21 mouse cellular contexts compared by ENCODE assay signal in the genomic region with DNA sequence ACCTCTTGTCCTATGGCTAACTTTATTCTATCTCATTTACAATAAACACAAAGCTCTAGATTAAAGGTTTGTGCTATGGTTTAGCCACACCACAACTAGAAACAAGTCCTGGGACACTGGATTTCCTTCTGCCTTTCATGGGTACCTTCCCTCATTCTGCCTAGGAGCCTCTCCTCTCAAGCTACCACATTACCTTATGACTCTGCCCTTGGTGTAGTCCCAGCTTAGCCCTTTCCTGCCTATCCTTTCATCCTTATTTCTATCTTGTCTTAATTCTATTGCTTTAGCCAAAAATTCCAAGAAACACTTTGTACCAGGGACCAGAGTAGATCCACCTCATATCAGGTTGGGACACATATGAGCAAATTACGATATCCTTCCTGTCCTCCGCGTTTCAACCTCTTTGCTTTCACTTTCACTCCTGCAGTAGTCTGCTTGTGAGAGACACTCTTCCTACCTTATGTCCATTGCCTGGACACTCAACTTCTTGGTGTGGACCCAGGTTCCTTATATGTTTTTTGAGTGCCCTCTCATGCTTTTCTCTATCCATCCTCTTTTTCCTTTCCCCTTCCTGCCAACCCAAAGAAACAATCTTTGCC.
DNase-seq lines count a peak whose midpoint lies in the region; ATAC-seq lines count a peak whose summit lies in the region.
"Had no signal": no experiment of that assay in that cellular context is flagged by ENCODE, and none has a peak within 500 bp of the region (broad histone marks: within the 10 kb centered on the region; RNA-seq: fewer than 3 reads in every experiment).

No protein-coding gene starts in this region.

- H3K36me3 ChIP-seq in megakaryocyte, embryonic 14.5 days (replicated peaks; ENCODE audit: low read length) = no peaks in the 10 kb centered on the region
- H3K36me3 ChIP-seq: embryonic facial prominence, embryonic 15.5 days; heart, embryonic 13.5 days; limb, embryonic 15.5 days; neural tube, embryonic 12.5 days had no signal

- H3K27me3 ChIP-seq in megakaryocyte, embryonic 14.5 days (replicated peaks) = no peaks in the 10 kb centered on the region
- H3K27me3 ChIP-seq: embryonic facial prominence, embryonic 15.5 days; heart, embryonic 13.5 days; limb, embryonic 15.5 days; neural tube, embryonic 12.5 days had no signal

- no peaks in the 10 kb centered on the region for H3K4me1 ChIP-seq in megakaryocyte, embryonic 14.5 days
- H3K4me1 ChIP-seq: embryonic facial prominence, embryonic 15.5 days; heart, embryonic 13.5 days; limb, embryonic 15.5 days; neural tube, embryonic 12.5 days had no signal

- ATAC-seq in megakaryocyte, adult 5-6 weeks (ENCODE audit: poor library complexity, severe bottlenecking) = no peak
- peak; percentile 86 for ATAC-seq in activated CD4-positive, CD25-positive, alpha-beta regulatory T cell, adult 4 months
- ATAC-seq: hindbrain, embryonic 16.5 days had no signal

- H3K4me3 ChIP-seq in megakaryocyte, embryonic 14.5 days (replicated peaks) = peak overlapping the region; percentile 90
- H3K4me3 ChIP-seq: embryonic facial prominence, embryonic 15.5 days; heart, embryonic 13.5 days; limb, embryonic 15.5 days; neural tube, embryonic 12.5 days had no signal

- H3K9me3 ChIP-seq in megakaryocyte, embryonic 14.5 days = no peaks in the 10 kb centered on the region
- H3K9me3 ChIP-seq: embryonic facial prominence, embryonic 15.5 days; heart, embryonic 13.5 days; limb, embryonic 15.5 days; neural tube, embryonic 12.5 days had no signal

- DNase-seq in induced T-regulatory cell, adult 2 months (ENCODE audit: low read depth) = peak; percentile 25
- no peak for DNase-seq in spleen, postnatal 14 days (ENCODE audit: low spot score in 2 of 2)
- no peak for DNase-seq in embryo, embryonic 9.5 days (ENCODE audit: extremely low spot score)
- DNase-seq in layer of hippocampus, postnatal 36 days = no peak
- DNase-seq in spleen, postnatal 4 days (ENCODE audit: low spot score in 2 of 2) = no peak
- DNase-seq: adrenal gland, postnatal 36 days; cerebellum, adult 9-11 months; heart, postnatal 36 days; kidney, adult 2 months; kidney, postnatal 14 days; layer of hippocampus, adult 9-11 months; lung, embryonic 14.5 days; right cerebral cortex, postnatal 14 days had no signal
